Mouse (Mus musculus): ENCODE measurements around the gene Taf9. TPM values are rescaled to one million over a fixed set of nuclear protein-coding genes. Genes with fewer than 3 reads are reported as not detected.
A peak's percentile ranks its signal among the peaks of the same experiment; 100 is the strongest.

Gene Taf9
- 20.8 and 30.2 TPM in 2 replicates for polyA plus RNA-seq (2016; fragmentation: Nextera tagmentation; extraction: Ambion mirVana)

DNA sequence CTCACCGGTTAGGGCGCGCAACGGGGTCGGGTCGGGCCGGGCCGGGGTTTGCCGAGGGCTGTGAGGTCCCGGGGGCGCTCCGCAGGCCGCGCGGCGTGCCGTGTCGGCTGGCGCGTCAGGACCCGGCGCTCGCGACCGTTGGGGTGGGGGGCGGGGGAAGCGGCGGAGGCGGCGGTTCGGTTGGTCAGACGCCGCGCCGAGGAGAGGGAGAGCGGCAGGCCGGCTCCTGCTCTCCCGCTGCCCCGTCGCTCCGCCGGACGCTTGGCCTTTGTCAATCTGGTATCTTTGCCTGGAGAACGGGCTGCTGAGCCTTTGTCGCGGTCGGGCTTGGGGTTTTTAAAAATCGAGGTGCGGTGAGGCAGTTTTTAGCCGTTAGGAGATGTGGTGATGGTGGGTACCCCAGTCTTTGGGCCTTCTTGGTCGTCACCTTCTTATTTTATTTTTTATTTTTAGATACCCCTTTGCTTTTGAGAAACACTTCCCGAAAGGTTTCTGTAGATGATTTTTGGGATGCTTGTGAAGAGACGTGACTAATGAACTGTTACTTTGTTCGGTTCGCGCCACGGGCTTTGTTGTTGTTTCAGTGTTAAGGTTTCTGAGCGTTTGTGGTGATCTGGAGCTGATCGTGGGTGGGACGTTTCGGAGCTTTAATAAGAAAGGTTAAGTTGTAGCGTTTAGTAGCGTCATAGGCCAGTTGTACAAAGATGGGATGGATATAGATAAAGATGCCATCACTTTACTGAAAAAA is at the start of gene Taf9:
Taf9 (plus strand) TSS at position 141 of the 748 bp plus-strand sequence.
- DNase-seq (ENCODE audit: low spot score), result no peak
- Histone ChIP-seq H3K4me1 (replicated peaks) (peaks cover 9% of the 10 kb centered on the region), H3K9me3 (no peaks in the 10 kb centered on the region), H3K4me3 (peak within 1 kb of the TSS; percentile 94), H3K36me3 (peaks cover 40% of the 10 kb centered on the region), H3K27me3 (ENCODE audit: insufficient read depth, poor library complexity, severe bottlenecking) (no peaks in the 10 kb centered on the region), H3K27ac (peak within 1 kb of the TSS; percentile 100)
- under 1% methylated on average over 63 of the region's 63 CpGs for whole genome bisulfite sequencing

DNA sequence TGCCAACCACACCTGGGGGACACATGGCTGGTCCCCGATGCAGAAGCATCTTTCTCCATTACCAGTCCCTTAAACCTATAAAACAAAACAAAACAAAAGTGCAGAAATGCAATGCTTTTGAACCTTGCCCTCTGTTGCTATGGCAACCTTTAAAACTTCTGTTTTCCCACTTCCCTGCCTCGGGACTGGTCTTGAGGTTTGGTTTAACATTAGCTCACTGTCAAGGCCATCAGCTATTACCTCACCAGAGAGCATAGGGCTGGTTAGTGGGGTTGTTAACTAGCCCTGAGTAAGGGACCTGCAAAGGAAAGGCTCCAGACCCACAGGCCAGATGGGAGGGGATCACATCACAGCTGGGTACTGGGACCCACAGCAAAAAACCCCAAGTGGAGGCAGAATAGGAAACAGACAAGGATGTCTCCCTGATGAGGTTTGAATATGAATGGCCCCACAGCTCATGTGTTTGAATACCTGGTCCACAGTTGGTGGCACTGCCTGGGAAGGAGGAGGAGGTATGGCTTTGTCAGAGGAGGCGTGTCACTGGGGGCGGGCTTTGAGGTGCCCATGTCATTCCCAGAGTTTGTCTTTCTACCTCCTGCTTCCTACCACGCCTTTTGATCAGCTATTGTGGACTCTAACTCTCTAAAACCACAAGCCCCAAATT is 49.0 kb upstream of the Taf9 start:
- no peak overlapping the region for H3K4me3 ChIP-seq
- no peaks in the 10 kb centered on the region for H3K9me3 ChIP-seq
- DNase-seq (ENCODE audit: low spot score), result no peak
- H3K36me3 ChIP-seq, result no peaks in the 10 kb centered on the region
- 65% methylated on average over 5 of the region's 5 CpGs for WGBS
- H3K4me1 ChIP-seq (replicated peaks), result peaks cover 9% of the 10 kb centered on the region; the same call in 1 of the 2 replicates
- H3K27me3 ChIP-seq (ENCODE audit: insufficient read depth, poor library complexity, severe bottlenecking), result no peaks in the 10 kb centered on the region
- H3K27ac ChIP-seq, result no peak overlapping the region

DNA sequence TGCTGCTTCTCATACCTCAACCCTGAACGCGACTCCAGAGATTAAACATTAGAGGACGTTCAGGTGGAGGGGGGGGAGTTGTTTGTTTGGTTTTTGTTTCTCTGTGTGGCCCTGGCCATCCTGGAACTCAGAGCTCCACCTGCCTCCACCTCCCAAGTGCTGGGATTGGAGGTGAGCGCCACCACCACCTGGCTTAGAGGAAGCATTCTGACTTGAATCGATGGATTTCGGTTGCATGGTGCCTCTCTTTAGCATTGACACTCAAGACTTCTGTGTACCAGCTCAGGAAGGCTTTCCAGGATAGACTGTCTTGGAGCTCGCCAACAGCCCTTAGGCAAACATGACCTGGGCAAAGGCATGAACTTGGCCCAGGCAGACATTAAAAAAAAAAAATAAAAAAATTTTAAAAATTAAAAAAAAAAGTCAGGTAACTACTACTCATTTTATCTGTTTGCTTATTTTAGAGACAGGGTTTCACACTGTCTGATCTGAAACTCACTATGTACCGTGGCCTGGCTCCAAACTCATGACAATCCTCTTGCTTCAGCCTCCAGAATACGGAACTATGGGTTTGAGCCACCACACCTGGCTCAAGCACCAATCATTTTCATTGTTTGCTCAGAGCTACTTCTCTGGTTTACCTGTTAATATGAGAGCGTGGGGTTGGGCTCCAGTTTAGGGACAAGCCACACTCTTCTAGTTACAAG is 48.2 kb upstream of the Taf9 start:
- H3K4me1 ChIP-seq (replicated peaks), result peaks cover 9% of the 10 kb centered on the region; the same call in 1 of the 2 replicates
- H3K27ac ChIP-seq, result no peak overlapping the region

DNA sequence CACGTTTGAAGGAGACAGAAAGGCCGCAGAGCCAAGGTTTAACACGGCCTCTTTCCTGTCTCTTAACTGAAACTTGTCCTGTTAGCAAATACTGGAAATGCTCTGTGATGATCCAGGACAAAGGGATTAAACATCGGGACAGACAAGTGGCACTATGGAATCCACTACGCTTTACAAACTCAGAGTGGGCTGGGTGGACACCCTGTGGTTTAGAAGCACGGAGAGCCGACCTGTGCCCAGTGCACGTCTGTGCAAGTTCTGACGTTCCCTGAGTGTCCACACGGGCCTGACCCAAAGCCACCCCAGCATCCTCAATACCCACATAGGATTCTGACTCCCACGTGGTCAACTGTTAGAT is 47.7 kb upstream of the Taf9 start:
- no peaks in the 10 kb centered on the region for H3K27me3 ChIP-seq (ENCODE audit: insufficient read depth, poor library complexity, severe bottlenecking)
- peaks cover 9% of the 10 kb centered on the region; the same call in 1 of the 2 replicates for H3K4me1 ChIP-seq (replicated peaks)
- no peaks in the 10 kb centered on the region for H3K36me3 ChIP-seq
- H3K4me3 ChIP-seq, result no peak overlapping the region
- 88% methylated on average over 11 of the region's 11 CpGs for WGBS
- H3K27ac ChIP-seq, result no peak overlapping the region
- no peak for DNase-seq (ENCODE audit: low spot score)
- H3K9me3 ChIP-seq, result no peaks in the 10 kb centered on the region

More for the DNA sequence above, 48.2 kb upstream of the Taf9 start:
- no peaks in the 10 kb centered on the region for H3K27me3 ChIP-seq (ENCODE audit: insufficient read depth, poor library complexity, severe bottlenecking)
- no peaks in the 10 kb centered on the region for H3K36me3 ChIP-seq
- no peaks in the 10 kb centered on the region for H3K9me3 ChIP-seq
- WGBS, result 89% methylated on average over 10 of the region's 10 CpGs
- no peak for DNase-seq (ENCODE audit: low spot score)
- H3K4me3 ChIP-seq, result no peak overlapping the region

DNA sequence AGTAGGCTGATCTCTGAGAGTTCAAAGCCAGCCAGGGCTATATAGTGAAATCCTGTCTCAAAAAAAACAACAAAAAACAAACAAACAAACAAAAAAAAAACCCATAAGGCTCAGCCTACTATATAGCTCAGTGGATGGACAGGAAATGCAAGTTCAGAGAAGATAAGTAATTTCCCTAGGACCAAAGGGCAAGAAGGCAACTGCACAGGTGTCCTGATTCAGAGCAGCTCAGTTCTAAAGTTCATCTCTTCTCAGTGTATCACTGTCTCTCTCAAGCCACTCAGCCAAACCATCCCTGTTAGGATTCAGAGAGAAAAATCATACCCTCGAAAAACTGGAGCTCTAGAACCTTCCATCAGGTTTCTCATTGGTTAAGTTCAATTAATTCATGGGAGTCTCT is 45.5 kb upstream of the Taf9 start:
- Histone ChIP-seq H3K4me1 (replicated peaks) (peaks cover 9% of the 10 kb centered on the region; the same call in 1 of the 2 replicates), H3K9me3 (no peaks in the 10 kb centered on the region), H3K36me3 (no peaks in the 10 kb centered on the region), H3K4me3 (no peak overlapping the region), H3K27ac (no peak overlapping the region), H3K27me3 (ENCODE audit: insufficient read depth, poor library complexity, severe bottlenecking) (no peaks in the 10 kb centered on the region)
- DNase-seq (ENCODE audit: low spot score), result no peak
- WGBS, result 64% methylated on average over 1 of the region's 1 CpGs

DNA sequence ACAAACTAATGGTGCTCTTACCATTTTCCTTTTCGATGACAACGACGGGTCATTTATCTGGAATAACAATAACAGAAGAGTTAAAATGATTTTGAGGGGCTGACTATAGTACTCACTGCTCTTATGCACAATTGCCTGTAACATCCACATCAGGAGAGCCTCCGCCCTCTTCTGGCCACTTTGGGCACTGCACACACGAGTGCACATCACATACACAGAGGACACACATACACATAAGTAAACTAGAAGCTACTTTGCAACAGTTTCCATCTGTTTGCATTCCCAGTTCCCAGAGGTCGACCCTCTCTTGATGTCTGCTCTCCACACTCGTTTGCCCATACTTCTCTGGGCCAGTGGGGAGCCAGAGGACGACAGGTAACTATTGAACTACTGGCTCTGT is 43.6 kb upstream of the Taf9 start:
- 88% methylated on average over 8 of the region's 8 CpGs for WGBS
- peaks cover 11% of the 10 kb centered on the region; the same call in 1 of the 2 replicates for H3K36me3 ChIP-seq
- H3K9me3 ChIP-seq, result no peaks in the 10 kb centered on the region
- H3K27ac ChIP-seq, result no peak overlapping the region
- H3K4me3 ChIP-seq, result no peak overlapping the region
- no peaks in the 10 kb centered on the region for H3K27me3 ChIP-seq (ENCODE audit: insufficient read depth, poor library complexity, severe bottlenecking)
- no peak for DNase-seq (ENCODE audit: low spot score)
- peaks cover under 1% of the 10 kb centered on the region; the same call in 1 of the 2 replicates for H3K4me1 ChIP-seq (replicated peaks)

DNA sequence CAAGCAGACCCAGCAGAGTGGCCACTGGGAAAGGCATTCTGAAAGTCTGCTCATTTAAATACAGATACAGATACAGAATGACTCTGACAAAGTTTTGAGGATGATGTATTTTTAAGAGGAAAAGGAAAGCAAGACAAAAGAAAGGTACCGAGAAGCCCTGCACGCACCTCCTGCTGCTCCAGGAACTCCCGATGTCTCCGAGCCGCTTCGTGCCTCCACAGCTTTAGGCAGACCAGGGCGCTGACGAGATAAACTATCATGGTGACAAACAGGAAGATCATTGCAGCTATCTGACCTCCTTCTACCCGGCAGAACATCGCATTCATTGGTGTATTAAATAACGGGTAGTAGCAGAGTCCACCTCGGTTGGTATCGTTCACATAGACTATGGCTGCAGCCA is 40.1 kb upstream of the Taf9 start:
- Histone ChIP-seq H3K36me3 (peaks cover 11% of the 10 kb centered on the region; the same call in 1 of the 2 replicates), H3K27me3 (ENCODE audit: insufficient read depth, poor library complexity, severe bottlenecking) (peaks cover 10% of the 10 kb centered on the region), H3K9me3 (no peaks in the 10 kb centered on the region), H3K4me3 (no peak overlapping the region), H3K27ac (no peak overlapping the region), H3K4me1 (replicated peaks) (peaks cover 2% of the 10 kb centered on the region; the same call in 1 of the 2 replicates)
- WGBS, result 94% methylated on average over 13 of the region's 13 CpGs
- DNase-seq (ENCODE audit: low spot score), result no peak

DNA sequence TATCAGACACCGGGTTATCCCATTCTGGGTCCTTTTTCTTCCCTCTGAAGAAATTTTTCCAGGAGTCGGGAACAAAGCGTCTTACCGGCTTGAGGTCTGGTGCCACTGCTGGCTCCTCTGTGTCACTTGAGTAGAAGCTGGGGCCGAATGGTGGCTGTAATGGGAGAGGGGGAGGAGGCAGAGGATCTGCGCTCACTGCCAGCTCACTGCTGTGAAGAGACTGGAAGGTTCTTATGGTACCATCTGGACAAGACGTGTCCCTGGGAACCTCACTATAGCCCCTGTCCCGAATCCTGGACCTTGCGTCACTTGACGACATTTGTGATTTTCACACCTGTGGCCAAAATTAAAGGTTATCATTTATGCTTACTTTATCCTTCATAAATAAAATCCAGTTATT is 39.1 kb upstream of the Taf9 start:
- no peak overlapping the region for H3K4me3 ChIP-seq
- DNase-seq (ENCODE audit: low spot score), result no peak
- no peaks in the 10 kb centered on the region for H3K9me3 ChIP-seq
- WGBS, result 90% methylated on average over 10 of the region's 10 CpGs
- peaks cover 12% of the 10 kb centered on the region for H3K36me3 ChIP-seq
- peaks cover 20% of the 10 kb centered on the region for H3K27me3 ChIP-seq (ENCODE audit: insufficient read depth, poor library complexity, severe bottlenecking)
- peaks cover 9% of the 10 kb centered on the region for H3K4me1 ChIP-seq (replicated peaks)
- no peak overlapping the region for H3K27ac ChIP-seq

DNA sequence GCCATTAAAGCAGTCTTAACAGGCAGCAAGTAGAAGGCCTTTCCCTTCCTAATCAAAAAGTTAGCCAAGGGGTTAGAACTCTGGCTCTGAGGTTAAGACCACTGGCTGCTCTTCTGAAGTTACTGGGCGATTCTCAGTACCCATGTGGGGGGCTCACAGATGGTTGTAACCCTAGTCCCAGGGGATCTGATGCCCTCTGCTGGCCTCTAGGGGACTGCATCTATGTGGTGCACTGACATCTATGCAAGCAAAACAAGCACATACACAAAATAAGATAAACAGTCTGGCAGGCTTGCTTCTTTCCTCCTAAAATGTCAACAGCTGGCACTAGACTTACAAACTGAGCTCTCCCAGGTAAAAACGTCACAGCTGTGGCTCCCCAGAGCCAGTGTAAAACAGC is 38.5 kb upstream of the Taf9 start:
- Histone ChIP-seq H3K27me3 (ENCODE audit: insufficient read depth, poor library complexity, severe bottlenecking) (peaks cover 26% of the 10 kb centered on the region), H3K9me3 (no peaks in the 10 kb centered on the region), H3K36me3 (peaks cover 18% of the 10 kb centered on the region), H3K4me3 (no peak overlapping the region), H3K4me1 (replicated peaks) (peaks cover 9% of the 10 kb centered on the region), H3K27ac (no peak overlapping the region)
- 64% methylated on average over 2 of the region's 2 CpGs for whole genome bisulfite sequencing
- no peak for DNase-seq (ENCODE audit: low spot score)

DNA sequence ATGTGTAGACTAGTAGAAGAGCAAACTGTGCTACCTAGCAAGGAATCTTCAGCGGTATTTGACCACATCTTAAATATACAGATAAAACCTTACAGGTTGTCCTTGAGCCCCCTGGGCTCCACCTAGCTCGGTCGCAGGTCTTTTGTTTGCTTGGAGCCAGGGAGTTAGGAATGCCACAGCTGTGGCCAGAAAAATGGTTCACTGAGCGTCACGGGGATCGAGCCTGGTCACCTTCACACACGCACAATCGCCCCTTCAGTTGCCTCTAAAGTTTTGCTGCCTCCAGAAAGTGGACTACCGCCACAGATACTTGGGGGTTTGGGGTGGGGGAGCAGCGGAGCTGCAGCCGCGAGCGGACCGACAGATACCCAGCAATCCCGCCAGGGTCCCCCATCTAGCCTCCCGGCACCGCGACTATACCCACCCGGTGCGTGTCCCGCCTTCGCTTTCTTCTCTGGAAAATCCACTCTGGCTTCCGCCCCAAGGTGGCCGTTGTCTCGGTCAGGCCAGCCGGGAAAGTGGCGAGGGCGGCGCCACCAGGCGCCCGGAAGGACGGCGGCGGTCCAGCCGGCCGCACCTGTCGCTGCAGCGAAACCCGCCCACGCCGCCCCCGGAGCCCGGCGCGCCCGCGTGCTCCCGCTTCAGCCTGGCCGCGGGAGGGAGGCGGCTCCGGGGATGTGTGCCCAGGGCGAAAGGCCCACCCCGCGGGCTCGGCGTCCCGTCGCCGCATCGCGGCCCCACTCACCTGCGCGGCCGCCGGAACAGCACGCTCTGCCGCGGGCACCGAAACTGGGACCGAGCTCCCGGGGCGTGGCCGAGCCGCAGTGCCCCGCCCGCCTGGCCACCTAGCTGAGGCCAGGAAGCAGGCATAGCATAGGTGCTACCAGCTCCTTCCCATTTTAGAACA is 34.9 kb upstream of the Taf9 start, which contains the start of gene Marveld2:
Marveld2 (minus strand) TSS at position 791 of the 907 bp plus-strand sequence.
- Histone ChIP-seq H3K36me3 (peaks cover 44% of the 10 kb centered on the region), H3K4me3 (peak within 1 kb of the TSS; percentile 73), H3K27ac (peak within 1 kb of the TSS; percentile 78), H3K4me1 (replicated peaks) (peaks cover 9% of the 10 kb centered on the region), H3K27me3 (ENCODE audit: insufficient read depth, poor library complexity, severe bottlenecking) (peaks cover 29% of the 10 kb centered on the region), H3K9me3 (no peaks in the 10 kb centered on the region)
- peak; percentile 25 for DNase-seq (ENCODE audit: low spot score)
- WGBS, result 1% methylated on average over 76 of the region's 77 CpGs

DNA sequence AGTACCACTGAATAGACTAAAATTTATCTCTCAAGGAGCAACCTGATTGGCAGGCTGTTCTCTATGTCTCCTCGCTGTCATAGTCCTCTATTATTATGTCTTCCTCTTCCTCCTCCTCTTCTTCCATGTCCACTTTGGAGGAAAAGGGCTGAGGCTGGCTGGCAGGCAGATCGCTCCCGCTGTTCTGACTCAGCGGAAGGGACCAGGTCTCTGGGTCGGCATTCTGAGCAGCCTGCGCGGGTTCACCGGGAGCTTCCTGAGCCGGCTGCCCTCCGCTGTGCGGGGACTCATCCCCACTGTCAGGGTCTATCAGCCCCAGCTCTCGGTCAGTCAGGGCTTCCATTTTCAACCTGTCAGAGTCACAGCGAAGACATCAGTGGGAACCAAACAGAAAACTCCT is 33.8 kb upstream of the Taf9 start:
- H3K36me3 ChIP-seq, result peaks cover 48% of the 10 kb centered on the region
- DNase-seq (ENCODE audit: low spot score), result no peak
- WGBS, result 78% methylated on average over 13 of the region's 13 CpGs

DNA sequence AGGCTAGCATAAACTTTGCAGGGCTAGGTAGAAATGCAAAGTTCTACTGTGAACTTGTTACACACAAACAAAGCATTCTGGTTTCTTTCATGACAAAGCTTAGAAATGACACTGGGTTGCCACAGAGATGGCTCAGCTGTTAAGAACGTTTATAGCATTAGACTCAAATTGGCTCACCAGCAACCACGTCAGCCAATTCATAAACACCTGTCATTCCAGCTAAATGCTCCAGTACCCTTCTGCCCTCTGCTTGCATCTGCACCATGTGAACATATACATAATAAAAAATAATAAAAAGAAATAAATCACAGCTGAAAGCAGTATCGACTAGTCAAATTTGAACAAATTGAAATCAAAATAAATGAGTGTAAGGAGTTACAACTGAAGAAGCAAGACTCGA is 29.1 kb upstream of the Taf9 start:
- 90% methylated on average over 4 of the region's 4 CpGs for WGBS
- Histone ChIP-seq H3K9me3 (no peaks in the 10 kb centered on the region), H3K4me1 (replicated peaks) (no peaks in the 10 kb centered on the region), H3K4me3 (no peak overlapping the region), H3K27me3 (ENCODE audit: insufficient read depth, poor library complexity, severe bottlenecking) (peaks cover 10% of the 10 kb centered on the region), H3K36me3 (peaks cover 91% of the 10 kb centered on the region), H3K27ac (no peak overlapping the region)
- no peak for DNase-seq (ENCODE audit: low spot score)

More for the DNA sequence above, 33.8 kb upstream of the Taf9 start:
- H3K27me3 ChIP-seq (ENCODE audit: insufficient read depth, poor library complexity, severe bottlenecking), result peaks cover 29% of the 10 kb centered on the region
- no peaks in the 10 kb centered on the region for H3K9me3 ChIP-seq
- peaks cover 9% of the 10 kb centered on the region for H3K4me1 ChIP-seq (replicated peaks)
- no peak overlapping the region for H3K4me3 ChIP-seq
- no peak overlapping the region for H3K27ac ChIP-seq

Measured in hindbrain, embryonic 10.5 days (tissue).